Mouse (Mus musculus): ENCODE measurements at regions not wholly inside any gene's neighbourhood (a gene's known extent, or its start where the extent isn't known, plus 50 kb on each side); places are given as distances from the start of the nearest gene placed in this dataset.

DNA sequence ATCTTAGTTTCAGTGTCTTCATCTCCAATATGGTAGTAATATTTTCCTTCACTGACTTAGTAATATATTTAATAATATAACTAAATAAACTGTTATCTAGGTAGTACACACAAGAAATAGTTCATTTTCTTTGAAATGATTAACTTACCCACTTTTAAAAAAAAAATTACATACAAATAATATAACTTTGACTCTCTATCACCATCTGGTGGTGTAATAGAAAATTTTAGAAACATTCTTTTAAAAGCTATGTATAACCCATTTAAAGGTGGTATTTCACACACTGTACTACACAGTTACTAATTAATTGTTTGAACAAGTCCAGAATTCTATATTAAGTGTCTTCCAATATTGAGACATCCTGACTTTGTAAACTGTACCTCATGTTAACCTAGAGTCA, 53.9 kb upstream of the Olfr266 start:
- no peaks in the 10 kb centered on the region for H3K27me3 ChIP-seq
- H3K27ac ChIP-seq = no peak overlapping the region
- ATAC-seq (ENCODE audit: borderline replicate concordance, extremely low read depth, low FRiP score, low TSS enrichment) = no peak
- H3K4me2 ChIP-seq = no peak overlapping the region
- no peaks in the 10 kb centered on the region for H3K36me3 ChIP-seq
- H3K9ac ChIP-seq = no peak overlapping the region
- H3K9me3 ChIP-seq = no peaks in the 10 kb centered on the region
- H3K4me3 ChIP-seq = no peak overlapping the region
- no peaks in the 10 kb centered on the region for H3K4me1 ChIP-seq

DNA sequence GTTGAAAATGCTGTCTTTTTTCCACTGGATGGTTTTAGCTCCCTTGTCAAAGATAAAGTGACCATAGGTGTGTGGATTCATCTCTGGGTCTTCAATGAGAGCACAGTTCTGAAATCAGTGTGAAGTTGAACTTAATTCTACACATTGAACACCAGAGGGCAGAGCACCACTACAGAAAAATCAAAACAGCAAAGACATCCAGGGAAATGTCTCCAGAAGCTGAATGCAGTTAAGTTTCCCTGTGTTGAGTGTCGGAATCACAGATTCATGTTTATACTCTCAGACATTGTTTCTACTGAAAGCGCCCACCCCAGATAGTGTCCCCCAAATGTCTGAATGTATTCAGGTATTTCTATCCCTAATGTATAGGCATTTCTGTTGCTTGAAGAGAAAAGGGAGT, 77.1 kb upstream of the Olfr266 start:
- Histone ChIP-seq H3K4me3 (no peak overlapping the region), H3K27ac (no peak overlapping the region), H3K27me3 (no peaks in the 10 kb centered on the region), H3K9ac (no peak overlapping the region), H3K4me1 (no peaks in the 10 kb centered on the region), H3K36me3 (no peaks in the 10 kb centered on the region), H3K9me3 (no peaks in the 10 kb centered on the region), H3K4me2 (no peak overlapping the region)
- ATAC-seq (ENCODE audit: borderline replicate concordance, extremely low read depth, low FRiP score, low TSS enrichment) = no peak
- 37% methylated on average over 2 of the region's 2 CpGs for whole genome bisulfite sequencing

DNA sequence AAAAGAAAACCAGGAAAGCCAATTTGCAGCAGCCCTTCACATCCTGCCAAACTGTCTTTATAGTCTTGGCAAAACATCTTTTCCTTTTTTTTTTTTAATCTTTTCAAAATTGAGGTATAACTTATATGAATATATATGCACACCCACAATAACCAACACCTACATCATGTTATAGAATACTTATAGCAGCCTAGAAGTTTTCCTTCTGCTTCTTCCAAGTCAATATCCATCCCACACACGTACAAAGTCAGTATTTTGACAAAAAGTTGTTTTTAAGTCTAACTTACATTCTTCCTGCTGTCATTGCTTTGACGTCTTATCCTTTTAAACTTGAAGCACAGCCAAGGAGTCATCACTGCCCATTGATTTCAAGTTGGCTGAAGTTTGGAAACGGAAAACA, 80.6 kb upstream of the Olfr266 start:
- no peak overlapping the region for H3K4me2 ChIP-seq
- no peak for ATAC-seq (ENCODE audit: borderline replicate concordance, extremely low read depth, low FRiP score, low TSS enrichment)
- no peaks in the 10 kb centered on the region for H3K27me3 ChIP-seq
- H3K36me3 ChIP-seq = no peaks in the 10 kb centered on the region
- H3K9ac ChIP-seq = no peak overlapping the region
- no peaks in the 10 kb centered on the region for H3K9me3 ChIP-seq
- WGBS = 51% methylated on average over 3 of the region's 3 CpGs
- H3K4me1 ChIP-seq = no peaks in the 10 kb centered on the region
- no peak overlapping the region for H3K27ac ChIP-seq
- H3K4me3 ChIP-seq = no peak overlapping the region

DNA sequence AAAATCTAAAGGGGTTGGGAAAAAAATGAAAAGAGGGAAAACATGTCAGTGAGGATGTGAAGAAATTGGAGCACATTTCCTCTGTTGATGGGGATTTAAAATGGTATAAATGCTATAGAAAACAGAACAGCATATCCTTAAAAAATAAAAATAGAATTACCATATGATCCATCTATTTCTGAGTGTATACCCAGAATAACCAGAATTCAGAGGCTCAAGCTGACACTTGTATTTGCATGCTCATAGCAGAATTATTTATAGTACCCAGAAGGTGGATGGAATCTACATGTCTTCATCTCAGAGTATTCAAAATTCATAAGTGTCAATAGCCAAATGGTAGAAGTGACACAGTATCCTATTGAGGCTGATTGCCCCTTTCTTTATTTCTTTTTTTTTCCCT, 99.9 kb upstream of the Kcna3 start:
- H3K9ac ChIP-seq = no peak overlapping the region
- H3K4me1 ChIP-seq = no peaks in the 10 kb centered on the region
- H3K9me3 ChIP-seq = peaks cover 6% of the 10 kb centered on the region; the same call in 1 of the 2 replicates
- no peak overlapping the region for H3K4me3 ChIP-seq
- H3K36me3 ChIP-seq = no peaks in the 10 kb centered on the region
- H3K27ac ChIP-seq = no peak overlapping the region
- no peaks in the 10 kb centered on the region for H3K27me3 ChIP-seq
- no peak overlapping the region for H3K4me2 ChIP-seq
- no peak for ATAC-seq (ENCODE audit: borderline replicate concordance, extremely low read depth, low FRiP score, low TSS enrichment)

DNA sequence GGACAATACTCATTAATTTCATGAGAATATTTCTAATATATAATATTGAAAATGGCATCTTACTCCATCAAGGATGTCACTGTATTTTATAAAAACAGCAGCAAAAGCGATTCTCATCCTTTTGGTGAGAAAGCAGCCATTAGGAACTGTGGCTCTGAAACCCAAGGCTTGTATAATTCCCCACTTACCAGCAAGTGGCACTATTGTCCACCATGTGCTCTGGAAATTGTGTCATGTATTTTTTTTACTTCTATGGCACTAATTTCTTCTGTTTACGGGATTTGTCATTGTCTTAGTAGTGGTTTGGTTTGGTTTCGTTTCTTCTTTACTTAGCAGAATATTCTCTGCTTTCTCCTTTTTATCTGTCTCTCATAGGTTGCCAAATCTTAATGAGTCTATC, 95.9 kb upstream of the Kcna3 start:
- no peak for ATAC-seq (ENCODE audit: borderline replicate concordance, extremely low read depth, low FRiP score, low TSS enrichment)
- Histone ChIP-seq H3K36me3 (no peaks in the 10 kb centered on the region), H3K4me1 (no peaks in the 10 kb centered on the region), H3K27me3 (no peaks in the 10 kb centered on the region), H3K27ac (no peak overlapping the region), H3K9ac (no peak overlapping the region), H3K4me2 (no peak overlapping the region), H3K9me3 (peaks cover under 1% of the 10 kb centered on the region; the same call in 1 of the 2 replicates), H3K4me3 (no peak overlapping the region)
- WGBS = 51% methylated on average over 3 of the region's 3 CpGs

DNA sequence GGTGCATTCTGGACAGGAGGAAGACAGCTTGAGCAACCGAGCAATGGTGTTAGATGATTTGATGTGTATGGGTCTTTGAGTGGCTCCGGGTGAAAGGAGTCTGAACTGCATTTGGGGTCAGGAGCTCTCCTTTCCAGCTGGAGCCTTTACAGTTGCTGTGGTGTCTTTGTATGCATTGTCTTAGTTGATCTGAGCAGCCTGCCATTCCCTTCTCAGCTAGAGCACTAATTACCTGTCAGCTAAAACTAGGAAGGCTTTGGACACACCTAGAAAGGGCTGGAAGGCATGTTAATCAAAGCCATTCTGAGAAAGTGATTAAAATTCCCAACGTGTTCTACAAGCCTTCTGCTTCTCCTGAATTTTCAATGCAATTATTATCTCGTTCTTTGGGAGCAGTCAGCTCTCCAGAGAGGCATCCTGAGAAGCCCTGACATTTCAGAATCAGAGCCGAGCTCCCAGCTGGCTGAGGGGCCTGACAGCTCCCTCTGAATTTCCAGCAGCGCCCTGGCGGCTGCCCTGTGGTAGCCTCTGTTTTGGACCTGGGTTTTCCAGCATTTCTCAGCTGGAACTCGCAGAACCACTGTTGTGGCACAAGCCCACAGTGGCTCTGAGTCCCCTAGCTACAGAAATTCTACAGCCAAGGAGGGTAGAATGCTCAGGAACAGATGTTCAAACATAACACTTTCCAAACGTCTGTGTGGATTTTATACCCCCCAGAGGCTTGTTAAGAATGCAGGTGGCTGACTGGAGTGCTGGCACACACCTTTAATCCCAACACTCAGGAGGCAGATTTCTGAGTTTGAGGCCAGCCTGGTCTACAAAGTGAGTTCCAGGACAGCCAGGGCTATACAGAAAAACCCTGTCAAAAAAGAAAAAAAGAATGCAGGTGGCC, 80.2 kb upstream of the Kcna3 start:
- no peak overlapping the region for H3K4me2 ChIP-seq
- no peak overlapping the region for H3K27ac ChIP-seq
- peak; percentile 31; the same call in 1 of the 2 replicates for ATAC-seq (ENCODE audit: borderline replicate concordance, extremely low read depth, low FRiP score, low TSS enrichment)
- WGBS = 5% methylated on average over 9 of the region's 9 CpGs
- H3K27me3 ChIP-seq = no peaks in the 10 kb centered on the region
- H3K4me3 ChIP-seq = no peak overlapping the region
- no peaks in the 10 kb centered on the region for H3K9me3 ChIP-seq
- no peaks in the 10 kb centered on the region for H3K36me3 ChIP-seq
- no peaks in the 10 kb centered on the region for H3K4me1 ChIP-seq
- H3K9ac ChIP-seq = no peak overlapping the region

DNA sequence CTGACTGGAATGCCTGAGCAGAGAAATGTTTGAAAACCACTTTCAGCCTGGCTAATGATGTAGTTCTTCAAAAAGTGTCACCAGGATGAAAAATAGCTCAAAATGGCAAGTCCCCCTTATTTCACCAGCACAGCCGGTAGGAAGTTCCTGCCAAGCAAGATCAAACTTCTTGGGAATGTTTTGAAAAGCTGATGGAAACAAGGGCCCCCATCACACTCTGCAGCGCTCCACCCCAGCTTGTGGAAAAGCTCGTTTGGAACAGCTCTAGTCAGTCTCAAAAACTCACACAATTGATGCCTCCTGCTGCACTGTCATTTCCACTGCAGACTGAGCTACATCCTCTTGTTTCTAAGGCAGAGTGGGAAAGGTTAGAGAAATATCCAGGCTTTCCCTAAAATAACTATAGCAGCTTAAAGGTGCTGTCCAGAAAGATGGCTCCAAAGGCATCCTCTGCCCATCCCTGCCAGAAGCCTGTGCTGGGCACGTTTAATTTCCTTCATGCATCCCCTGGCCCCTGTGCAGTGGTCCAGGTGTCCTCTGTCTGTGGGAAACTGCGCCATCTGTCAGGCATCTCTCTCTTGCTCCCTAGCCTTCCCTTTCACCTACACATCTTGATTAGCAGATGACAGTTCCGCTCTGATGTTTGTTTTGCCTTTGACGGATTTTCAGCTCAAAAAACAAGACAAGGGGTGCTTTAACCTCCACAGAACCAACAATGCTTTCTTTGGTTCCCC, 78.6 kb upstream of the Kcna3 start:
- Histone ChIP-seq H3K27me3 (no peaks in the 10 kb centered on the region), H3K4me1 (no peaks in the 10 kb centered on the region), H3K27ac (no peak overlapping the region), H3K9ac (no peak overlapping the region), H3K9me3 (no peaks in the 10 kb centered on the region), H3K36me3 (no peaks in the 10 kb centered on the region), H3K4me2 (no peak overlapping the region), H3K4me3 (no peak overlapping the region)
- no peak for ATAC-seq (ENCODE audit: borderline replicate concordance, extremely low read depth, low FRiP score, low TSS enrichment)
- 24% methylated on average over 7 of the region's 7 CpGs for WGBS

DNA sequence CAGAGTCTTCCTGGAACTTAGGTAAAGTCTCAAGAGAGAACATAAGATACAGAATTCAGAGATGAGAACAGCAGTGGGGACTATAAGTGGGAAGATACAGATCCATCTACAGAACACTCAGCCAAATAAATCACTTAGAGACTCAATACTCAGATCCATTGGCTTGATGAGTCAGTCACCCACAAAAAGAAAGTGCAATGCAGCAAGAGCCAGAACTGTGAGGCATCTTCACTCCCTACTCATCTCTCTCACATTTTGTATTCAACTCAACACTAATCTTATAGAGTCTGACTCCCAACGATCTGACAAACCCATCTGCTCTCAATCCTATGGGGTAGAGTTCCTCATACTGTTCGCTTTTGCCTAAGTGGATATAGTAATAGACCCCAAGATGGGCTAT, 77.8 kb upstream of the Kcna3 start:
- WGBS = 72% methylated on average over 2 of the region's 2 CpGs
- no peaks in the 10 kb centered on the region for H3K4me1 ChIP-seq
- no peak overlapping the region for H3K9ac ChIP-seq
- no peak overlapping the region for H3K4me3 ChIP-seq
- no peak for ATAC-seq (ENCODE audit: borderline replicate concordance, extremely low read depth, low FRiP score, low TSS enrichment)
- no peak overlapping the region for H3K27ac ChIP-seq
- H3K36me3 ChIP-seq = no peaks in the 10 kb centered on the region
- no peaks in the 10 kb centered on the region for H3K9me3 ChIP-seq
- H3K27me3 ChIP-seq = no peaks in the 10 kb centered on the region
- no peak overlapping the region for H3K4me2 ChIP-seq

DNA sequence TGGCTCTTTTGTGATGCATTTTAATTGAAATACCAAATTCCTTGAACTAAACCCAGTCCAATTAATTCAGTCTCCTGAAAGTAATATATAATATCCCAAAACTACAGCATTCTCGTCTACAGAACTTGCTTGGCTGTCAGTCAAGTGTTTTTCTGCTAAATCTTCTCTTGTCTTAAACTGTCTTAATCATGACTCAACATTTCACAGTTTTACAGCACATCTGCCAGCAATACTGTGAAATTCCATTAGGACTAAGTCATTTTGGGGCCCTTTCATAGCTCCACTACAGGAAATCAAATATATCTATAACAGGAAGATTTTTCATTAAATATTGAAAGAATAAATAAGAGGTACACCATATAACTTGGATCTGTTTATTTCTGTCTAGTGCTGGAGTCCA, 75.4 kb upstream of the Kcna3 start:
- Histone ChIP-seq H3K9ac (no peak overlapping the region), H3K27ac (no peak overlapping the region), H3K4me2 (no peak overlapping the region), H3K4me1 (no peaks in the 10 kb centered on the region), H3K27me3 (no peaks in the 10 kb centered on the region), H3K9me3 (no peaks in the 10 kb centered on the region), H3K4me3 (no peak overlapping the region), H3K36me3 (no peaks in the 10 kb centered on the region)
- WGBS = 59% methylated on average over 1 of the region's 1 CpGs
- no peak for ATAC-seq (ENCODE audit: borderline replicate concordance, extremely low read depth, low FRiP score, low TSS enrichment)

DNA sequence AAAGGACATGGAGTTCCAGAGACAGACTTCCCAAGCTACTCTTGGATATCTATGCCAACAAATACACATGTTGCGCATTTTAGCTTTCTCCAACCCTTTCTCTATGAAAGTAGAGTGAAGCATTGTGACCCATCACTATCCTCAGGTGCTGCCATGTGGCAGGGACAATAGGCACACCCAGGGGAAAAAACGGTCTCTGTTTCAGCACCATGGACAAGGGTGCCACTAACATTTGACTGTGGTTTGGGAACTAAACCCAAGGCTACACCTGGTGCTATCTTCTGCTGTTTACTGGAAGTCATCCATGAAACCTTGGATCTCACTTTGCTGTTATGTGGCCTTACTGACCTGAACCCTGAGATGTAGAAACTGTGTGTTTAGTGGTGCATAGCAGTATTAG, 73.5 kb upstream of the Kcna3 start:
- no peaks in the 10 kb centered on the region for H3K27me3 ChIP-seq
- H3K4me2 ChIP-seq = no peak overlapping the region
- no peak overlapping the region for H3K4me3 ChIP-seq
- no peaks in the 10 kb centered on the region for H3K9me3 ChIP-seq
- 36% methylated on average over 2 of the region's 2 CpGs for WGBS
- no peak for ATAC-seq (ENCODE audit: borderline replicate concordance, extremely low read depth, low FRiP score, low TSS enrichment)
- no peaks in the 10 kb centered on the region for H3K36me3 ChIP-seq
- H3K9ac ChIP-seq = no peak overlapping the region
- no peak overlapping the region for H3K27ac ChIP-seq
- H3K4me1 ChIP-seq = no peaks in the 10 kb centered on the region

DNA sequence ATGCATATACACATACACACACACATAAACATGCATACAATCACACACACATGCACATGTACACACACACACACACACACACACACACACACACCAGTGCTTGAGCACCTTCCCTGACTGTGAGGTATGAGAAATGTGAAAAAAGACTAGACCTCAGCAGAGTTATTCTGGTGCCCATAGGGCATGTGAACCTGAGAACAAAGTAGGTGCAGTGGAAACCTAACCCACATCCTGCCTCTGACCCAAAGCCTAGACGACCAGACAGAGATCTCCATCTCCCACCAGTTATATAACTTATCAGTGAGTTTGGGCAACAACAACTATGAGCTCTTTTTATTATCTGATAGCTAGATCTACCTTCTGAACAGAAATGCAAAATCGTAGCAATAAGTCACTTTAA, 69.8 kb upstream of the Kcna3 start:
- H3K9ac ChIP-seq = no peak overlapping the region
- no peaks in the 10 kb centered on the region for H3K27me3 ChIP-seq
- H3K4me1 ChIP-seq = no peaks in the 10 kb centered on the region
- WGBS = 64% methylated on average over 2 of the region's 2 CpGs
- H3K4me3 ChIP-seq = no peak overlapping the region
- no peaks in the 10 kb centered on the region for H3K36me3 ChIP-seq
- H3K9me3 ChIP-seq = no peaks in the 10 kb centered on the region
- no peak for ATAC-seq (ENCODE audit: borderline replicate concordance, extremely low read depth, low FRiP score, low TSS enrichment)
- no peak overlapping the region for H3K27ac ChIP-seq
- H3K4me2 ChIP-seq = no peak overlapping the region

DNA sequence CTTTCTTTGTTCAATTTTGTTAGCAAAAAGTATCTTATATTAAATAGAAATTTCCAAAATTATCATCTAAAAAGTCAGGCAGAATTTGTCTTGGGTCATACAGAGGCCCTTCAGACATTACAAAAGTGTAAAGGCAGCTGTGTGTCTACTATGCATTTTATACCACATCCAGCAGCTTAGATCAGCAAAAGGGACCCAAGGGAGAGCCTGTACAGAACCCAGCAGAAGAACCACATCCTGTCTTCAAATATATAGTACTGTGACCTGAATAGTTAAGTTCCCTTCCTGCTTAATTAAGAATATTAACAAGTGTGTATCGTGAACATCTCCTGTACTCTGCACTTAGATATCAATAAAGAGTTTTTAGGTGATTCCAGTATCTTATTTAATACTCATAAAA, 68.5 kb upstream of the Kcna3 start:
- H3K4me1 ChIP-seq = no peaks in the 10 kb centered on the region
- no peak overlapping the region for H3K27ac ChIP-seq
- H3K9ac ChIP-seq = no peak overlapping the region
- no peak for ATAC-seq (ENCODE audit: borderline replicate concordance, extremely low read depth, low FRiP score, low TSS enrichment)
- no peak overlapping the region for H3K4me2 ChIP-seq
- WGBS = 76% methylated on average over 1 of the region's 1 CpGs
- H3K27me3 ChIP-seq = no peaks in the 10 kb centered on the region
- no peak overlapping the region for H3K4me3 ChIP-seq
- no peaks in the 10 kb centered on the region for H3K36me3 ChIP-seq
- H3K9me3 ChIP-seq = no peaks in the 10 kb centered on the region
